12 mouse cellular contexts compared by ENCODE assay signal in the genomic region with DNA sequence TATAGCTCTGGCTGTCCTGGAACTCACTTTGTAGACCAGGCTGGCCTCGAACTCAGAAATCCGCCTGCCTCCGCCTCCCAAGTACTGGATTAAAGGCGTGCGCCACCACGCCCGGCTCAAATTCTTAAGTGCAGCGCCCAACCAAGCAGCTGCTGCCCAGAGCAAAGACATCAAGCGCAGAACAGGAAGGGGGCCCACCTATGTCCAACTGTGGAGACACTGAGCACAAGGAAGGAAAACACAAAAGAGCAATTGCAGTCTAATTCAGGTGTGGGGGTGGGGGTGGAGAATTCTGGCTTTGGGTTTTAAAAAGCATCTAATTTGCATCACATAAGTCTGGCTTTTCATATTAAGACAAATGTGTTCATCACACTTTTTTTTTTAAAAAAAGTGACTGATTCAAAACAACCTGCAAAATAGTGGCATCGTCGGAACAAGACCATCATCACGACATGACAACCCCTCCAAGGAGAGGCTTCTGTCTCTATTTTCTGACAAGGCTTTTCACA. TPM values are rescaled to one million over a fixed set of nuclear protein-coding genes. Genes with fewer than 3 reads are reported as not detected.
A peak's percentile ranks its signal among the peaks of the same experiment; 100 is the strongest.
DNase-seq lines count a peak whose midpoint lies in the region; ATAC-seq and TF ChIP-seq lines count a peak whose summit lies in the region.
"Had no signal": no experiment of that assay in that cellular context is flagged by ENCODE, and none has a peak within 500 bp of the region (broad histone marks: within the 10 kb centered on the region; RNA-seq: fewer than 3 reads in every experiment).

No protein-coding gene starts in this region.

- H3K4me1 ChIP-seq in cerebellum, adult 2 months (ENCODE audit: control insufficient read depth, insufficient read depth, low read length) = peaks cover 42% of the 10 kb centered on the region
- H3K4me1 ChIP-seq in limb, embryonic 11.5 days (ENCODE audit: control insufficient read depth, insufficient read depth, low read length) = no peaks in the 10 kb centered on the region
- peaks cover 22% of the 10 kb centered on the region for H3K4me1 ChIP-seq in limb, embryonic 10.5 days
- peaks cover 99% of the 10 kb centered on the region for H3K4me1 ChIP-seq in liver, embryonic 12.5 days

- intact Hi-C loops in gastrocnemius, adult 2 months (cut with DNase I) = no loop called here

- no peak for TF ChIP-seq POLR2A in cerebellum, adult 2 months (IDR thresholded peaks at IDR 0.05; ENCODE audit: borderline replicate concordance, insufficient read depth, low read length)

- DNase-seq in cerebellum, adult 2 months = no peak
- DNase-seq in cerebellum, adult 18-20 months = no peak
- no peak for DNase-seq in limb, embryonic 11.5 days (ENCODE audit: low spot score)
- no peak for DNase-seq in limb, embryonic 10.5 days (ENCODE audit: low spot score)
- DNase-seq in ZHBTc4 (ENCODE audit: low read depth, low spot score) = peak; percentile 90
- no peak for DNase-seq in gastrocnemius, adult 2 months
- DNase-seq: heart, adult 11 months had no signal

- H3K27ac ChIP-seq in cerebellum, adult 2 months (ENCODE audit: insufficient read depth, low read length) = peak overlapping the region; percentile 65
- no peak overlapping the region for H3K27ac ChIP-seq in limb, embryonic 11.5 days (replicated peaks; ENCODE audit: low read depth, low read length)
- no peak overlapping the region for H3K27ac ChIP-seq in limb, embryonic 10.5 days
- peak overlapping the region; percentile 99 for H3K27ac ChIP-seq in liver, embryonic 12.5 days
- H3K27ac ChIP-seq in gastrocnemius, adult 2 months = no peak overlapping the region
- H3K27ac ChIP-seq: hindbrain, embryonic 14.5 days; midbrain, embryonic 12.5 days had no signal

- 0 out of 2 replicates have a peak overlapping the region, but pooled peaks have one; percentile 12 for H3K9ac ChIP-seq in limb, embryonic 11.5 days (ENCODE audit: low read length)
- H3K9ac ChIP-seq in liver, embryonic 12.5 days = peak overlapping the region; percentile 61
- H3K9ac ChIP-seq: hindbrain, embryonic 14.5 days; midbrain, embryonic 12.5 days had no signal

- no peak for ATAC-seq in limb, embryonic 11.5 days (ENCODE audit: insufficient number of reproducible peaks, low FRiP score, low TSS enrichment, low read depth)
- peak; percentile 72 for ATAC-seq in liver, embryonic 12.5 days
- ATAC-seq in activated CD4-positive, CD25-positive, alpha-beta regulatory T cell, adult 4 months = no peak
- ATAC-seq: Patski had no signal

- no peak overlapping the region for H3K4me3 ChIP-seq in cerebellum, adult 2 months (replicated peaks; ENCODE audit: insufficient read depth, low read depth, low read length)
- H3K4me3 ChIP-seq in limb, embryonic 11.5 days (ENCODE audit: low read depth, low read length) = no peak overlapping the region
- no peak overlapping the region for H3K4me3 ChIP-seq in limb, embryonic 10.5 days
- H3K4me3 ChIP-seq in liver, embryonic 12.5 days = 0 out of 2 replicates have a peak overlapping the region, but pooled peaks have one; percentile 20
- H3K4me3 ChIP-seq in gastrocnemius, adult 2 months = no peak overlapping the region
- H3K4me3 ChIP-seq: midbrain, embryonic 12.5 days had no signal

- no peaks in the 10 kb centered on the region for H3K9me3 ChIP-seq in limb, embryonic 11.5 days (ENCODE audit: control insufficient read depth, low read length)
- H3K9me3 ChIP-seq in limb, embryonic 10.5 days (replicated peaks) = no peaks in the 10 kb centered on the region
- no peaks in the 10 kb centered on the region for H3K9me3 ChIP-seq in liver, embryonic 12.5 days (replicated peaks)
- H3K9me3 ChIP-seq: midbrain, embryonic 12.5 days had no signal

- no peaks in the 10 kb centered on the region for H3K36me3 ChIP-seq in limb, embryonic 11.5 days (ENCODE audit: control insufficient read depth, insufficient read depth, low read length)
- H3K36me3 ChIP-seq in limb, embryonic 10.5 days = no peaks in the 10 kb centered on the region
- no peaks in the 10 kb centered on the region for H3K36me3 ChIP-seq in liver, embryonic 12.5 days
- H3K36me3 ChIP-seq: midbrain, embryonic 12.5 days had no signal

- 75% methylated on average over 12 of the region's 12 CpGs for WGBS in cerebellum, adult 2 months
- WGBS in limb, embryonic 11.5 days = 89% methylated on average over 12 of the region's 12 CpGs
- 87% methylated on average over 12 of the region's 12 CpGs for WGBS in limb, embryonic 10.5 days
- 17% methylated on average over 12 of the region's 12 CpGs for WGBS in liver, embryonic 12.5 days (ENCODE audit: insufficient replicate concordance)

- no peaks in the 10 kb centered on the region for H3K27me3 ChIP-seq in cerebellum, adult 2 months (ENCODE audit: control insufficient read depth, insufficient read depth, low read length)
- H3K27me3 ChIP-seq in limb, embryonic 11.5 days (ENCODE audit: control insufficient read depth, insufficient read depth, low read length) = no peaks in the 10 kb centered on the region
- no peaks in the 10 kb centered on the region for H3K27me3 ChIP-seq in limb, embryonic 10.5 days (ENCODE audit: low read depth, poor library complexity, severe bottlenecking)
- no peaks in the 10 kb centered on the region for H3K27me3 ChIP-seq in liver, embryonic 12.5 days (replicated peaks)
- H3K27me3 ChIP-seq: midbrain, embryonic 12.5 days; Patski had no signal

- TF ChIP-seq CTCF in cerebellum, adult 2 months (IDR thresholded peaks at IDR 0.05; ENCODE audit: borderline replicate concordance, insufficient read depth, low read depth, low read length) = no peak
- TF ChIP-seq CTCF in gastrocnemius, adult 2 months (IDR thresholded peaks at IDR 0.05) = no peak

- no peak overlapping the region for H3K4me2 ChIP-seq in limb, embryonic 11.5 days (ENCODE audit: low read depth, severe bottlenecking)
- peak overlapping the region; percentile 60 for H3K4me2 ChIP-seq in liver, embryonic 12.5 days
- H3K4me2 ChIP-seq: hindbrain, embryonic 14.5 days; midbrain, embryonic 12.5 days had no signal

RNA-seq across cellular contexts. Expression of gene Ptprj, which starts 20.7 kb away (rescaled TPM):
- polyA plus RNA-seq in cerebellum, adult 2 months (2012; rRNA removed) = 25.6 and 26.6 TPM in 2 replicates
- 1.4 TPM in 2 replicates for polyA plus RNA-seq in limb, embryonic 11.5 days (2014; fragmentation: Nextera tagmentation; extraction: Ambion mirVana)
- 1.0 and 1.3 TPM in 2 replicates for polyA plus RNA-seq in limb, embryonic 10.5 days (2016; fragmentation: Nextera tagmentation; extraction: Ambion mirVana)
- polyA plus RNA-seq in liver, embryonic 12.5 days (2016; fragmentation: Nextera tagmentation; extraction: Ambion mirVana) = 3.0 and 3.7 TPM in 2 replicates
- 1 to 10 TPM; 2.1 to 4.2 TPM for total RNA-seq in gastrocnemius, adult 2 months (2021)
- 1 to 10 TPM; 4.4 to 5.1 TPM for polyA plus RNA-seq in activated CD4-positive, CD25-positive, alpha-beta regulatory T cell, adult 4 months (2017; shearing (Covaris generic))

Comparison
In these comparisons a context has a peak if more than half of its experiments do, and no peak if none do; other contexts are left out.
1. H3K27ac ChIP-seq: peak in cerebellum, adult 2 months (single experiment) and liver, embryonic 12.5 days (single experiment); none in limb, embryonic 11.5 days (single experiment), limb, embryonic 10.5 days (single experiment) and gastrocnemius, adult 2 months (single experiment).